Mouse (Mus musculus) MEL (cell line): ENCODE measurements at regions not wholly inside any gene's neighbourhood (a gene's known extent, or its start where the extent isn't known, plus 50 kb on each side); places are given as distances from the start of the nearest gene placed in this dataset.

Experiments
- DNase-seq: peaks from one replicate; pipeline ENCODE4 v3.0.0; 2011; ENCODE audit warnings: low read depth, low spot score
- H3K27ac ChIP-seq: 2 replicates; pipeline ENCODE4 v1.5.1; 2012; ENCODE audit warnings: low read depth, mild to moderate bottlenecking, control low read depth, low read length, moderate library complexity; ENCODE audit not compliant: control insufficient read depth
- H3K27me3 ChIP-seq, 2 experiments: fragments of 150-350 bp in 1 of 2; sonication (generic) in 1 of 2; 2 replicates each; pipeline ENCODE4 v1.6.1; 2012; ENCODE audit warnings: low read length in 2 of 2, mild to moderate bottlenecking in 2 of 2, improper control_type of control experiment in 1 of 2, moderate library complexity in 1 of 2; ENCODE audit not compliant: insufficient read depth in 2 of 2, control insufficient read depth in 1 of 2
- H3K36me3 ChIP-seq, 2 experiments: 2 replicates each; pipeline ENCODE4 v1.6.1; 2012 to 2014; ENCODE audit warnings: low read length in 2 of 2, improper control_type of control experiment in 1 of 2, inconsistent platforms in 1 of 2, mild to moderate bottlenecking in 1 of 2; ENCODE audit not compliant: insufficient read depth in 2 of 2, control insufficient read depth in 1 of 2
- H3K4me1 ChIP-seq, 2 experiments: fragments of 150-350 bp in 1 of 2; sonication (generic) in 1 of 2; 2 replicates each; pipeline ENCODE4 v1.6.1; 2012; ENCODE audit warnings: low read length in 2 of 2, improper control_type of control experiment in 1 of 2, mild to moderate bottlenecking in 1 of 2; ENCODE audit not compliant: insufficient read depth in 2 of 2, control insufficient read depth in 1 of 2
- H3K4me3 ChIP-seq, 2 experiments: fragments of 150-350 bp in 1 of 2; sonication (generic) in 1 of 2; 2 replicates each; pipeline ENCODE4 v1.5.1; 2012; ENCODE audit warnings: low read depth in 2 of 2, low read length in 2 of 2, mild to moderate bottlenecking in 2 of 2, moderate library complexity in 2 of 2, control low read depth in 1 of 2, improper control_type of control experiment in 1 of 2; ENCODE audit not compliant: control insufficient read depth in 1 of 2, insufficient read depth in 1 of 2
- H3K79me2 ChIP-seq: 2 replicates; pipeline ENCODE4 v1.6.1; 2012; ENCODE audit warnings: mild to moderate bottlenecking, low read length, moderate library complexity; ENCODE audit not compliant: control insufficient read depth, poor library complexity, insufficient read depth
- H3K9ac ChIP-seq: 2 replicates; pipeline ENCODE4 v1.6.1; 2012; ENCODE audit warnings: low read depth, mild to moderate bottlenecking, control low read depth, low read length, moderate library complexity; ENCODE audit not compliant: control insufficient read depth, poor library complexity, severe bottlenecking
- H3K9me3 ChIP-seq: fragments of 150-350 bp; sonication (generic); replicated peaks from 2 replicates; pipeline ENCODE4 v1.6.1; 2012; ENCODE audit warnings: mild to moderate bottlenecking, low read length, improper control_type of control experiment, moderate library complexity; ENCODE audit not compliant: insufficient read depth
- CTCF ChIP-seq, 3 experiments: IDR thresholded peaks in 2 of 3; conservative IDR thresholded peaks in 1 of 3; 2 replicates each; pipeline ENCODE4 v1.5.1; 2011 to 2012; ENCODE audit warnings: low read length in 3 of 3, low read depth in 2 of 3, mild to moderate bottlenecking in 2 of 3, improper control_type of control experiment in 1 of 3, inconsistent platforms in 1 of 3, mixed read lengths in 1 of 3, moderate library complexity in 1 of 3; ENCODE audit not compliant: control insufficient read depth in 1 of 3, insufficient read depth in 1 of 3, poor library complexity in 1 of 3, severe bottlenecking in 1 of 3
- E2F4 ChIP-seq: IDR thresholded peaks from 2 replicates; pipeline ENCODE4 v1.6.1; 2011; ENCODE audit warnings: low read depth, low read length, improper control_type of control experiment, borderline replicate concordance
- ELF1 ChIP-seq: IDR thresholded peaks from 2 replicates; pipeline ENCODE4 v1.6.1; 2014; ENCODE audit warnings: low read depth, mild to moderate bottlenecking, inconsistent platforms, low read length, improper control_type of control experiment, moderate library complexity
- EP300 ChIP-seq, 2 experiments: IDR thresholded peaks; 2 replicates each; pipeline ENCODE4 v1.6.1; 2011; ENCODE audit warnings: improper control_type of control experiment in 2 of 2, low read length in 2 of 2, low read depth in 1 of 2, mild to moderate bottlenecking in 1 of 2
- ETS1 ChIP-seq: IDR thresholded peaks from 2 replicates; pipeline ENCODE4 v1.6.1; 2012; ENCODE audit warnings: low read depth, mild to moderate bottlenecking, inconsistent platforms, low read length, improper control_type of control experiment, moderate library complexity
- GABPA ChIP-seq: IDR thresholded peaks from 2 replicates; pipeline ENCODE4 v1.6.1; 2012; ENCODE audit warnings: low read depth, mild to moderate bottlenecking, inconsistent platforms, low read length, improper control_type of control experiment, moderate library complexity
- GATA1 ChIP-seq: IDR thresholded peaks from 2 replicates; pipeline ENCODE4 v1.6.1; 2011; ENCODE audit warnings: low read depth, low read length, improper control_type of control experiment
- HCFC1 ChIP-seq: IDR thresholded peaks from 2 replicates; pipeline ENCODE4 v1.6.1; 2012; ENCODE audit warnings: low read depth, mild to moderate bottlenecking, inconsistent platforms, low read length, improper control_type of control experiment, moderate library complexity
- JUND ChIP-seq: IDR thresholded peaks from 2 replicates; pipeline ENCODE4 v1.6.1; 2011; ENCODE audit warnings: low read depth, mild to moderate bottlenecking, improper control_type of control experiment, low read length
- MAFK ChIP-seq: IDR thresholded peaks from 2 replicates; pipeline ENCODE4 v1.6.1; 2011; ENCODE audit warnings: low read depth, mild to moderate bottlenecking, low read length, improper control_type of control experiment, borderline replicate concordance
- MAZ ChIP-seq: IDR thresholded peaks from 2 replicates; pipeline ENCODE4 v1.6.1; 2012; ENCODE audit warnings: low read depth, mild to moderate bottlenecking, inconsistent platforms, low read length, improper control_type of control experiment
- MEF2A ChIP-seq: IDR thresholded peaks from 2 replicates; pipeline ENCODE4 v1.6.1; 2014; ENCODE audit warnings: low read depth, mild to moderate bottlenecking, inconsistent platforms, low read length, improper control_type of control experiment; ENCODE audit not compliant: poor library complexity, insufficient replicate concordance, severe bottlenecking; ENCODE audit errors: extremely low read depth
- MXI1 ChIP-seq: IDR thresholded peaks from 2 replicates; pipeline ENCODE4 v1.6.1; 2011; ENCODE audit warnings: mild to moderate bottlenecking, low read depth, low read length, improper control_type of control experiment
- MYB ChIP-seq: IDR thresholded peaks from 2 replicates; pipeline ENCODE4 v1.6.1; 2011; ENCODE audit warnings: mild to moderate bottlenecking, low read depth, low read length, improper control_type of control experiment
- MYC ChIP-seq: IDR thresholded peaks from 2 replicates; pipeline ENCODE4 v1.6.1; 2011; ENCODE audit warnings: low read depth, mild to moderate bottlenecking, low read length, improper control_type of control experiment, moderate library complexity
- NRF1 ChIP-seq: IDR thresholded peaks from 2 replicates; pipeline ENCODE4 v1.6.1; 2014; ENCODE audit warnings: low read depth, mild to moderate bottlenecking, inconsistent platforms, low read length, improper control_type of control experiment, moderate library complexity; ENCODE audit not compliant: poor library complexity, insufficient read depth, severe bottlenecking
- POLR2A ChIP-seq, 2 experiments: IDR thresholded peaks; 2 replicates each; pipeline ENCODE4 v1.6.1; 2011 to 2012; ENCODE audit warnings: low read length in 2 of 2, mild to moderate bottlenecking in 2 of 2, control low read depth in 1 of 2, improper control_type of control experiment in 1 of 2, low read depth in 1 of 2, moderate library complexity in 1 of 2; ENCODE audit not compliant: control insufficient read depth in 1 of 2, insufficient read depth in 1 of 2, poor library complexity in 1 of 2
- POLR2AphosphoS5 ChIP-seq: IDR thresholded peaks from 2 replicates; pipeline ENCODE4 v1.6.1; 2012; ENCODE audit warnings: low read depth, borderline replicate concordance, mild to moderate bottlenecking, inconsistent platforms, low read length, moderate library complexity, mixed read lengths
- RCOR1 ChIP-seq: IDR thresholded peaks from 2 replicates; pipeline ENCODE4 v1.6.1; 2012; ENCODE audit warnings: low read depth, mild to moderate bottlenecking, inconsistent platforms, low read length, improper control_type of control experiment
- SIN3A ChIP-seq: IDR thresholded peaks from 2 replicates; pipeline ENCODE4 v1.6.1; 2012; ENCODE audit warnings: low read length, improper control_type of control experiment, inconsistent platforms
- SMC3 ChIP-seq: IDR thresholded peaks from 2 replicates; pipeline ENCODE4 v1.6.1; 2011; ENCODE audit warnings: low read depth, low read length, improper control_type of control experiment
- TAL1 ChIP-seq: IDR thresholded peaks from 2 replicates; pipeline ENCODE4 v1.6.1; 2012; ENCODE audit warnings: mild to moderate bottlenecking, inconsistent platforms, low read length, moderate library complexity, mixed read lengths
- TBP ChIP-seq: IDR thresholded peaks from 2 replicates; pipeline ENCODE4 v1.8.0; 2011; ENCODE audit warnings: low read depth, low read length, improper control_type of control experiment
- UBTF ChIP-seq: IDR thresholded peaks from 2 replicates; pipeline ENCODE4 v1.6.1; 2012; ENCODE audit warnings: low read depth, mild to moderate bottlenecking, inconsistent platforms, low read length, improper control_type of control experiment, moderate library complexity, borderline replicate concordance; ENCODE audit not compliant: insufficient read depth
- USF1 ChIP-seq: IDR thresholded peaks from 2 replicates; pipeline ENCODE4 v1.6.1; 2014; ENCODE audit warnings: low read depth, mild to moderate bottlenecking, inconsistent platforms, low read length, improper control_type of control experiment, moderate library complexity
- USF2 ChIP-seq, 2 experiments: IDR thresholded peaks; 2 replicates each; pipeline ENCODE4 v1.6.1; 2011 to 2012; ENCODE audit warnings: improper control_type of control experiment in 2 of 2, low read length in 2 of 2, borderline replicate concordance in 1 of 2, inconsistent platforms in 1 of 2, low read depth in 1 of 2, mild to moderate bottlenecking in 1 of 2; ENCODE audit not compliant: insufficient read depth in 1 of 2
- ZC3H11A ChIP-seq: IDR thresholded peaks from 2 replicates; pipeline ENCODE4 v1.6.1; 2012; ENCODE audit warnings: low read depth, mild to moderate bottlenecking, inconsistent platforms, low read length, improper control_type of control experiment
- ZMIZ1 ChIP-seq: IDR thresholded peaks from 2 replicates; pipeline ENCODE4 v1.6.1; 2012; ENCODE audit warnings: low read depth, mild to moderate bottlenecking, inconsistent platforms, low read length, improper control_type of control experiment, moderate library complexity

DNA sequence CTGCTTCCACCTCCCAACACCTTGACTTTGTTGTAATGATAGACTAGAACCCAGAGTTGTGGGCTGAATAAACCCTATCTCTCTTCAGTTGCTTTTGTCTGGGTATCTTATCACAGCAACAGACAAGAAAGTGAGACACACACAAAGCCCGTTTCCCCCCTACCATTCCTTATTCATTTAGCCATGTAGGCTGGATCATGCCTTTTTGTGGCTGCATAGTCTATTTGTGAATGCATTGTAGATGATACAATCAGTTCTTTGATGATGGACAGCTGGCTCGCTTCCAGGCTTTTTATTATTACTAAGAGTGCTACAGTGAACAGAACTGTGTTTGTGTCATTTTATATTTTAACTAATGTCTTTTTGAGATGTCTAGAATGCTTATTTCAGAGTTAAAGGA, 116.3 kb upstream of the Podxl start:
- H3K4me3 ChIP-seq: no peak overlapping the region
- no peak overlapping the region for H3K9ac ChIP-seq
- H3K27ac ChIP-seq: no peak overlapping the region
- peaks cover 0 to 8% of the 10 kb centered on the region in 2 experiments; a peak in 2 of 4 replicates for H3K36me3 ChIP-seq
- no peaks in the 10 kb centered on the region for H3K79me2 ChIP-seq
- H3K9me3 ChIP-seq: no peaks in the 10 kb centered on the region
- no peak for TF ChIP-seq UBTF
- TF ChIP-seq CTCF (IDR thresholded peaks at IDR 0.05 in 2 of 3, conservative IDR thresholded peaks at IDR 0.05 in 1 of 3; ENCODE audit: control insufficient read depth in 1 of 3, insufficient read depth in 1 of 3, low read depth in 2 of 3, low read length in 3 of 3, poor library complexity in 1 of 3, severe bottlenecking in 1 of 3): no peak
- TF ChIP-seq EP300 (IDR thresholded peaks at IDR 0.05; ENCODE audit: low read depth in 1 of 2, low read length in 2 of 2): 0 out of 4 replicates have a peak, but pooled peaks of 1 of the 2 experiments have one; percentile 9
- TF ChIP-seq GATA1: no peak
- no peak for TF ChIP-seq MYC
- TF ChIP-seq RCOR1: no peak
- TF ChIP-seq ZC3H11A: no peak
- TF ChIP-seq POLR2AphosphoS5: no peak
- peaks cover 0 to 3% of the 10 kb centered on the region in 2 experiments; a peak in 1 of 4 replicates for H3K4me1 ChIP-seq
- DNase-seq: peak; percentile 34
- peaks cover 0 to 2% of the 10 kb centered on the region in 2 experiments; a peak in 1 of 4 replicates for H3K27me3 ChIP-seq

DNA sequence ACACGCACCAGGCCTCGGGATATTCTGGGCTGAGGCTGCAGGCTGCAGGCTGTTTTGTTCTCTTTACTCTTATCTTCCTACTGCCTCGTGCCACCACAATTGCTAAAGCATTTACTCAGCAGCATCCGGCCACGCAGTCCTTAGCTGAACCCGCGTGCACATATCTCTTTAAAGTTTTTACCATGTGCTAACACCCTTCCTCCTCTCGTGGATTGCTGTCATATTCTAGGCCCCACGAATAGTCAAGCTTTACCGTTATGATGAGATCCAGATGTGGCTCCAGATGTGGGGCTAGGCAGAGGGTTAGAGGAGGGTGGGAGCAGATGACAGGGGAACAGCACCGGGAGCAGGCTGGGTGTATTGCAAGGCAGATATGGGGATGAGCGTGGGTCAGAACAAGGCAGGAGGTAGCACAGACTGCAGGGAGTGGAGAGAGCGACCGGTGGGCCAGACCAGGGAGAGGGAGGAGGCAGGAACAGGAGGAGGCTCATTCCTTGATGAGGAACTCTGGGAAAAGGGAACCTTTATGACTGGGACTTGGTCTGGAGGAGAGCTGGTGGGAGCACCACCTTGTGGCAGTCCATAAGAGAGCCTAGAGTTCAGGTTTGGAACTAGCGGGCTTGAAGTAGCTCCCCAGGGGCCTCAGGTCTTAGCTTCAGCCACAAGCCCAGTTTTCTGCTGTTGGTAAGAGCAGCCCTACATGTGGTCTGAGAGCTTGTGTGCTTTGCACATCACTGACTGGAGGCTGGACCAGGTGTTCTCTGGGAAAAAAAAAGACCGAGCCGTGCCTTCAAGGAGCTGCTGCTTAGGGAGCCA, 102.1 kb upstream of the Podxl start:
- peak overlapping the region; percentile 26 to 41 for H3K4me3 ChIP-seq
- TF ChIP-seq ELF1 (no peak), ZMIZ1 (no peak), USF1 (no peak), HCFC1 (no peak), POLR2A (IDR thresholded peaks at IDR 0.05; ENCODE audit: control insufficient read depth in 1 of 2, insufficient read depth in 1 of 2, low read depth in 1 of 2, low read length in 2 of 2, poor library complexity in 1 of 2) (no peak), MXI1 (peak; percentile 84), NRF1 (no peak), TAL1 (peak; percentile 22; the same call in 1 of the 2 replicates), ETS1 (peak; percentile 35; the same call in 1 of the 2 replicates), POLR2AphosphoS5 (no peak), GABPA (no peak), ZC3H11A (no peak), E2F4 (no peak), MAFK (no peak), MEF2A (no peak), JUND (no peak), SIN3A (peak; percentile 30; the same call in 1 of the 2 replicates), SMC3 (peak; percentile 41), MYB (no peak), MAZ (no peak), TBP (no peak), USF2 (IDR thresholded peaks at IDR 0.05; ENCODE audit: borderline replicate concordance in 1 of 2, insufficient read depth in 1 of 2, low read depth in 1 of 2, low read length in 2 of 2) (no peak), EP300 (IDR thresholded peaks at IDR 0.05; ENCODE audit: low read depth in 1 of 2, low read length in 2 of 2) (peak; percentile 40 to 60; a peak in 3 of 4 replicates), UBTF (no peak)

More for the DNA sequence above, 102.1 kb upstream of the Podxl start:
- no peaks in the 10 kb centered on the region for H3K27me3 ChIP-seq
- no peaks in the 10 kb centered on the region for H3K79me2 ChIP-seq
- H3K36me3 ChIP-seq: no peaks in the 10 kb centered on the region; a peak in 2 of 4 replicates
- no peaks in the 10 kb centered on the region for H3K9me3 ChIP-seq
- peak overlapping the region; percentile 10 for H3K9ac ChIP-seq
- H3K27ac ChIP-seq: no peak overlapping the region
- H3K4me1 ChIP-seq: peaks cover 2 to 8% of the 10 kb centered on the region in 2 experiments; a peak in 3 of 4 replicates
- DNase-seq: peak; percentile 69
